Mouse (Mus musculus) megakaryocyte, embryonic 14.5 days (primary cell): ENCODE results near the gene Map3k20. TPM values are rescaled to one million over a fixed set of nuclear protein-coding genes. Genes with fewer than 3 reads are reported as not detected.

ENCODE experiments used
- H3K27me3 ChIP-seq: replicated peaks from 2 replicates; pipeline ENCODE3; 2012; ENCODE audit warnings: inconsistent platforms
- H3K36me3 ChIP-seq: replicated peaks from 2 replicates; pipeline ENCODE3; 2012; ENCODE audit warnings: low read length, inconsistent platforms, mixed read lengths
- H3K4me1 ChIP-seq: 2 replicates; pipeline ENCODE4 v1.6.1; 2012; ENCODE audit warnings: inconsistent platforms
- H3K4me3 ChIP-seq: replicated peaks from 2 replicates; pipeline ENCODE3; 2012; ENCODE audit warnings: moderate library complexity, mild to moderate bottlenecking, inconsistent platforms
- H3K9me3 ChIP-seq: 2 replicates; pipeline ENCODE4 v1.6.1; 2012; ENCODE audit warnings: inconsistent platforms
- FLI1 ChIP-seq: IDR thresholded peaks from 2 replicates; pipeline ENCODE4 v1.6.1; 2012; ENCODE audit warnings: low read length, inconsistent platforms, mixed read lengths
- GATA1 ChIP-seq: IDR thresholded peaks from 3 replicates; pipeline ENCODE4 v1.6.1; 2012; ENCODE audit warnings: mixed read lengths, low read length, inconsistent platforms, borderline replicate concordance
- polyA plus RNA-seq: library from polyadenylated mRNA; stranded (reverse); fragments of >175 nt; gene quantifications from 2 replicates; pipeline ENCODE4 v1.2.3, GENCODE M21; 2012; ENCODE audit warnings: low replicate concordance; ENCODE audit not compliant: insufficient read depth

Map3k20 gene
- polyA plus RNA-seq, 1 experiment, result 2.8 TPM

DNA sequence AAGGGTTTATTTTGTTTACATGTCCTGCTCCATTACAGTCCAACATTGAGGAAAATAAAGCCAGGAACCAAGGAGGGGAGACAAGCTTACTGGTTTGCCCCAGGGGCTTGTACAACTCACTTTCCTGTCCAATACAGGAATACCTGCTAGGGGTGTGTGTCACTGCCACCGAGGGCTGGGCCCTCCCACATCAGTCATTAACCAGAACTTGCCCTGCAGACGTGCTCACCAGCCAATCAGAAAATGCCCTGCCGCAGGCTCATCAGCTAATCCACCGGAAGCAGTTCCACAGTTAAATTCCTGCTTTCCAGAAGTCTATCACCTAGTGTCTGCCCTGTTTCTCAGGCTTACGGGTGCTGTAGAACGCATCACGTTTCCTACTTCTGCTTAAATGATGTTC is 206.2 kb downstream of the Map3k20 start:
- no peaks in the 10 kb centered on the region for H3K9me3 ChIP-seq
- peaks cover 11% of the 10 kb centered on the region for H3K4me1 ChIP-seq
- H3K36me3 ChIP-seq, result peaks cover 11% of the 10 kb centered on the region
- TF ChIP-seq FLI1 (no peak), GATA1 (no peak)
- no peak overlapping the region for H3K4me3 ChIP-seq
- peaks cover 13% of the 10 kb centered on the region for H3K27me3 ChIP-seq

Other genes with a start within 250 kb of the Map3k20 start
- 4.9 and 8.6 TPM in 2 replicates for gene Cdca7, start 190.5 kb downstream of the Map3k20 start, polyA plus RNA-seq